Comparison of ENCODE assay signal across 33 mouse cellular contexts in genomic region chr2:30527495-30527894, GRCm38 (mm10). TPM values are rescaled to one million over a fixed set of nuclear protein-coding genes. Genes with fewer than 3 reads are reported as not detected.
DNase-seq lines count a peak whose midpoint lies in the region; ATAC-seq and TF ChIP-seq lines count a peak whose summit lies in the region.
"Had no signal": no experiment of that assay in that cellular context is flagged by ENCODE, and none has a peak within 500 bp of the region (broad histone marks: within the 10 kb centered on the region; RNA-seq: fewer than 3 reads in every experiment).

No protein-coding gene starts in this region.

- no peaks in the 10 kb centered on the region for H3K36me3 ChIP-seq in kidney, embryonic 16.5 days (ENCODE audit: insufficient read depth, low read length)
- H3K36me3 ChIP-seq: embryonic facial prominence, embryonic 10.5 days; embryonic facial prominence, embryonic 15.5 days; heart, embryonic 13.5 days; limb, embryonic 13.5 days; midbrain, embryonic 13.5 days; neural tube, embryonic 15.5 days; stomach, embryonic 15.5 days had no signal

- H3K9ac ChIP-seq in kidney, embryonic 16.5 days (replicated peaks; ENCODE audit: low read length), result no peak overlapping the region
- H3K9ac ChIP-seq: embryonic facial prominence, embryonic 15.5 days; heart, embryonic 13.5 days; hindbrain, embryonic 14.5 days; limb, embryonic 13.5 days; liver, postnatal 0 days; midbrain, embryonic 13.5 days; neural tube, embryonic 15.5 days; stomach, embryonic 15.5 days had no signal

- no peak overlapping the region for H3K4me2 ChIP-seq in kidney, embryonic 16.5 days (replicated peaks; ENCODE audit: low read depth, low read length)
- H3K4me2 ChIP-seq: embryonic facial prominence, embryonic 15.5 days; heart, embryonic 13.5 days; hindbrain, embryonic 14.5 days; limb, embryonic 13.5 days; liver, embryonic 11.5 days; midbrain, embryonic 13.5 days; neural tube, embryonic 15.5 days; stomach, embryonic 15.5 days had no signal

- no peak for ATAC-seq in CD4-positive, CD25-positive, alpha-beta regulatory T cell, adult 4 months
- ATAC-seq in inflammation-experienced regulatory T-cells, adult 6 months, result peak; percentile 35
- no peak for ATAC-seq in kidney, embryonic 16.5 days (ENCODE audit: low FRiP score, low TSS enrichment)
- no peak for ATAC-seq in erythroblast, adult 5-6 weeks (replicated peaks; ENCODE audit: low FRiP score, poor library complexity, severe bottlenecking)
- ATAC-seq: activated CD4-positive, CD25-positive, alpha-beta regulatory T cell, adult 4 months; forebrain, embryonic 14.5 days; liver, postnatal 0 days; lung, postnatal 0 days; midbrain, embryonic 13.5 days had no signal

- no peaks in the 10 kb centered on the region for H3K9me3 ChIP-seq in kidney, embryonic 16.5 days (ENCODE audit: low read length)
- H3K9me3 ChIP-seq: embryonic facial prominence, embryonic 10.5 days; embryonic facial prominence, embryonic 15.5 days; heart, embryonic 13.5 days; limb, embryonic 13.5 days; midbrain, embryonic 13.5 days; neural tube, embryonic 15.5 days; stomach, embryonic 15.5 days had no signal

- no peaks in the 10 kb centered on the region for H3K27me3 ChIP-seq in kidney, embryonic 16.5 days (ENCODE audit: insufficient read depth, low read length)
- H3K27me3 ChIP-seq: embryonic facial prominence, embryonic 15.5 days; heart, embryonic 13.5 days; limb, embryonic 13.5 days; midbrain, embryonic 13.5 days; neural tube, embryonic 15.5 days; stomach, embryonic 15.5 days had no signal

- DNase-seq in CD4-positive, CD25-positive, alpha-beta regulatory T cell, adult 2 months (ENCODE audit: low read depth, low spot score), result peak; percentile 42
- DNase-seq in CD4-positive helper T cell, adult 2 months (ENCODE audit: low read depth, low spot score), result peak; percentile 64
- DNase-seq in lung, adult 2 months, result no peak
- DNase-seq: adrenal gland, adult 2 months; adrenal gland, postnatal 36 days; cerebellum, adult 2 months; cerebellum, postnatal 25 days; heart, postnatal 10 days; kidney, adult 11 months; kidney, postnatal 36 days; liver, postnatal 0 days; lung, postnatal 4 days; retina, postnatal 1 day; right cerebral cortex, postnatal 14 days had no signal

- 30% methylated on average over 4 of the region's 4 CpGs for WGBS in lung, adult 2 months
- WGBS in kidney, embryonic 16.5 days, result 29% methylated on average over 4 of the region's 4 CpGs

- no peak overlapping the region for H3K4me3 ChIP-seq in lung, adult 2 months (replicated peaks; ENCODE audit: extremely low read depth, low read depth, low read length)
- no peak overlapping the region for H3K4me3 ChIP-seq in kidney, embryonic 16.5 days (ENCODE audit: low read length)
- H3K4me3 ChIP-seq: embryonic facial prominence, embryonic 10.5 days; embryonic facial prominence, embryonic 15.5 days; heart, embryonic 13.5 days; layer of hippocampus, adult 2 months; left cerebral cortex, adult 2 months; limb, embryonic 13.5 days; midbrain, embryonic 13.5 days; neural tube, embryonic 15.5 days; stomach, embryonic 15.5 days had no signal

- TF ChIP-seq CTCF in lung, adult 2 months (IDR thresholded peaks at IDR 0.05; ENCODE audit: insufficient read depth, low read length), result no peak

- H3K27ac ChIP-seq in kidney, embryonic 16.5 days (ENCODE audit: low read length), result no peak overlapping the region
- H3K27ac ChIP-seq: embryonic facial prominence, embryonic 10.5 days; embryonic facial prominence, embryonic 15.5 days; heart, embryonic 13.5 days; hindbrain, embryonic 14.5 days; layer of hippocampus, adult 2 months; left cerebral cortex, adult 2 months; limb, embryonic 13.5 days; midbrain, embryonic 13.5 days; neural tube, embryonic 15.5 days; stomach, embryonic 15.5 days had no signal

- no peaks in the 10 kb centered on the region for H3K4me1 ChIP-seq in lung, adult 2 months (ENCODE audit: control insufficient read depth, insufficient read depth, low read length)
- 0 out of 2 replicates have a peak, but pooled peaks cover 4% of the 10 kb centered on the region for H3K4me1 ChIP-seq in kidney, embryonic 16.5 days (ENCODE audit: insufficient read depth, low read length)
- H3K4me1 ChIP-seq: midbrain, embryonic 13.5 days; stomach, embryonic 15.5 days had no signal

- no peak for TF ChIP-seq POLR2A in lung, adult 2 months (IDR thresholded peaks at IDR 0.05; ENCODE audit: borderline replicate concordance, extremely low read depth, low read depth, low read length)

RNA-seq across cellular contexts. Expression of gene Ier5l, which starts 53.5 kb away (rescaled TPM):
- under 1 TPM in 1 of 2 experiments, not detected in 1; 0.20 TPM for polyA plus RNA-seq in CD4-positive, CD25-positive, alpha-beta regulatory T cell, adult 4 months (2017; shearing (Covaris generic))
- not detected for polyA plus RNA-seq in inflammation-experienced regulatory T-cells, adult 6 months (2017; shearing (Covaris generic))
- polyA plus RNA-seq in lung, adult 2 months (2012; rRNA removed), result 12.6 and 22.5 TPM in 2 replicates
- 2.2 and 2.9 TPM in 2 replicates for polyA plus RNA-seq in kidney, embryonic 16.5 days (2015; fragmentation: Nextera tagmentation; extraction: Ambion mirVana)
- not detected in 2 replicates for total RNA-seq in erythroblast, adult 5-6 weeks (2015; ENCODE audit: low replicate concordance)
- total RNA-seq in erythroblast, adult 5-6 weeks (2017; ENCODE audit: low replicate concordance), result not detected in 2 replicates
- total RNA-seq: MEL had no signal
